Mouse (Mus musculus): ENCODE data around the gene Ctnnd1. TPM values are rescaled to one million over a fixed set of nuclear protein-coding genes. Genes with fewer than 3 reads are reported as not detected.

Ctnnd1 gene
- polyA plus RNA-seq, 1 experiment from 2014 or later: 38.0 TPM

- ATAC-seq: no peak
- no peak overlapping the region for H3K4me3 ChIP-seq (replicated peaks)
- H3K4me2 ChIP-seq (replicated peaks): no peak overlapping the region
- H3K27me3 ChIP-seq: no peaks in the 10 kb centered on the region
- H3K4me1 ChIP-seq (replicated peaks): no peaks in the 10 kb centered on the region
- H3K27ac ChIP-seq: no peak overlapping the region
- peaks cover 13% of the 10 kb centered on the region; the same call in 1 of the 2 replicates for H3K36me3 ChIP-seq
- WGBS: 90% methylated on average over 5 of the region's 5 CpGs
- H3K9me3 ChIP-seq: no peaks in the 10 kb centered on the region
- no peak overlapping the region for H3K9ac ChIP-seq (replicated peaks)
Observed at GRCm38 (mm10) chr2:84582286-84582685, 68.3 kb downstream of the Ctnnd1 start.

DNA sequence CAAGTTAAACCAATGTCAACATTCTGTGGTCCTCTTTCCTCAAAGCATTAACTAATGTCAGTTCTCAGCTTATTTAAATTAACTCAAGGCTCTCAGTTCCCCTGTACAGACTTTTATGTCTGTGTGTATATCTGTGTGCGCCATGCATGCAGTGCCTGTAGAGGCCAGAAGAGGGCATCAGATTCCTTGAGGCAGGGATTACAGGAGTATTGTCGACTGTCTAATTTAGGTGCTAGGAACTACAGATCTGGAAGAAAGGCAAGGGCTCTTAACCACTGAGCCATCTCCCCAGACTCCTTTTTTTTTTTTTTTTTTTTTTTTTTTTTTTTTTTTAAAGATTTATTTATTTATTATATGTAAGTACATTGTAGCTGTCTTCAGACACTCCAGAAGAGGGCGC lies 69.4 kb downstream of the Ctnnd1 start:
- Histone ChIP-seq H3K36me3 (peaks cover 13% of the 10 kb centered on the region; the same call in 1 of the 2 replicates), H3K27ac (no peak overlapping the region), H3K9me3 (no peaks in the 10 kb centered on the region), H3K27me3 (no peaks in the 10 kb centered on the region), H3K4me3 (replicated peaks) (no peak overlapping the region), H3K4me1 (replicated peaks) (no peaks in the 10 kb centered on the region), H3K4me2 (replicated peaks) (no peak overlapping the region), H3K9ac (replicated peaks) (no peak overlapping the region)
- 97% methylated on average over 2 of the region's 3 CpGs for WGBS
- no peak for ATAC-seq

DNA sequence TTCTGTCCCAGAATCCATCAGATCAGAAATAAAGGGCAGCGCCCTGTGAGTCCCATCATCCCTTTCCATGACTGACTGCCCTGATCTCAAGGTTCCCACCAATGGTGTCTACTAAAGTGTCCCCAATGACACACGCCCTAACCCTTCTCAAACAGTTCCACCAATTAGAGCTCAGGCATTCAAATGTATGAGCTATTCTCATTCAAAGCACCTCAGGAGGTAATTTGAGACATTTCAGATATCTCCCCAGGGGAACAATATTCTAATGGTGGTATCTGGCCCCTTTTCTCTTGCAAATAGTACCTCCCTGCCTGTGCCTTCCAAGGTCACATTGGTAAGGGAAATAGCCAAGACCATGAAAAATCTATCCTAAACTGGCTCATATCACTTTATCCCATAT lies 71.3 kb downstream of the Ctnnd1 start:
- Histone ChIP-seq H3K9me3 (no peaks in the 10 kb centered on the region), H3K9ac (replicated peaks) (no peak overlapping the region), H3K36me3 (peaks cover 10% of the 10 kb centered on the region; the same call in 1 of the 2 replicates), H3K4me2 (replicated peaks) (no peak overlapping the region), H3K4me3 (replicated peaks) (no peak overlapping the region), H3K27ac (no peak overlapping the region), H3K27me3 (no peaks in the 10 kb centered on the region), H3K4me1 (replicated peaks) (no peaks in the 10 kb centered on the region)
- ATAC-seq: no peak
- 93% methylated on average over 2 of the region's 2 CpGs for whole genome bisulfite sequencing

DNA sequence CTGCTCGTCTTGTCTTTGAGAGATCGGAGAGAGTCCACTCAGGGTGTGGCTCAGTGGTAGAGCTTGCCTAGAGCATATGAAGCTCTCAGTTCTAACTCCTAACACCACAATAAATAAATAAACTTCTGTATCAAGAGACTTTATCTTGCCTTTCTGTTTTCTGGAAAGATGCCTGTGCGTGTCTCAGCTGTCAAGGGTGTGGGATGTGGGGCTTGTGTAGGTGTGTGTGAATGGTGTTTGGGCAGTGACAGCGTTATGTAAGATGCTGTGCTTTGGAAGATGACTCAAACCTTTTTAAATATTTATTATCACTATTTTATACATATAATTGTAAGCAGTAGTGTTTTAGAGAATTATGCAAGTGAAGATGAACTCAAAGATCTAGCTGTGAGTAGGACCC lies 76.4 kb downstream of the Ctnnd1 start:
- no peak for ATAC-seq
- Histone ChIP-seq H3K9me3 (no peaks in the 10 kb centered on the region), H3K27ac (no peak overlapping the region), H3K9ac (replicated peaks) (no peak overlapping the region), H3K4me2 (replicated peaks) (no peak overlapping the region), H3K36me3 (peaks cover 7% of the 10 kb centered on the region; the same call in 1 of the 2 replicates), H3K4me1 (replicated peaks) (no peaks in the 10 kb centered on the region), H3K4me3 (replicated peaks) (no peak overlapping the region), H3K27me3 (no peaks in the 10 kb centered on the region)
- 94% methylated on average over 4 of the region's 4 CpGs for WGBS

DNA sequence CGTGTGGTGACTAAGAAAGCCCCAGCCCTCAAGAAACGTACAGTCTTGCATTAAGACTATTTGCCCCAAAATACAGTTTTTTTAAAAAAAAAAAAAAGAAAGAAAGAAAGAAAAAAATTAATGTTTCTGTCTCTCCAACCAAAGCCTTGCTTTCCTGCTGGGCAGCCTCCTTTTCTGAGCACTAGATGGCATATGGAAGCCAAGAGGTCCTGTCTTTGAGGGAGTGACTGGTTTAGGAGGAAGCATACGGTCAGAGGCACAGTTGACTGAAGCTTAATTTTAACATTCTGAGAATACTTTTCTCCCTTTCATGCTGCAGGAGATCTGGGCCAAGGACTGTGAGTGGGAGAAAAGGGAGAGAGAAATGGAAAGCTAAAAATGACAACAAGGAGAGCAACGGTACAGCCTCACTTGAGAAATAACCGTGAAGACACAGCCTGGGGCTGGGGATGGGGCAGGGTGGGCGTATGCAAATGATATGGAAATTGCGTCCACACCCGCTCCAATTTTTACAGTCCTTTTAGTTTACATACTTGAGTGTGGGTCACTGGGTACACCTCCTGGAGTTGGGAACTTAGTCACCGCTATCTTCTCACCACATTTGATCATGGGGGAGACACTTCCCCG lies 93.6 kb downstream of the Ctnnd1 start:
- Histone ChIP-seq H3K4me3 (replicated peaks) (no peak overlapping the region), H3K27me3 (no peaks in the 10 kb centered on the region), H3K9ac (replicated peaks) (no peak overlapping the region), H3K4me1 (replicated peaks) (0 out of 2 replicates have a peak, but pooled peaks cover 4% of the 10 kb centered on the region), H3K36me3 (no peaks in the 10 kb centered on the region), H3K9me3 (no peaks in the 10 kb centered on the region), H3K4me2 (replicated peaks) (peak overlapping the region; percentile 33), H3K27ac (no peak overlapping the region)
- 63% methylated on average over 10 of the region's 10 CpGs for WGBS
- no peak for ATAC-seq

- 80% methylated on average over 10 of the region's 10 CpGs for WGBS
- Histone ChIP-seq H3K4me2 (replicated peaks) (no peak overlapping the region), H3K9me3 (no peaks in the 10 kb centered on the region), H3K4me3 (replicated peaks) (no peak overlapping the region), H3K4me1 (replicated peaks) (no peaks in the 10 kb centered on the region), H3K27ac (no peak overlapping the region), H3K36me3 (no peaks in the 10 kb centered on the region), H3K9ac (replicated peaks) (no peak overlapping the region), H3K27me3 (no peaks in the 10 kb centered on the region)
- ATAC-seq: no peak
Observed at GRCm38 (mm10) chr2:84551390-84552100, 99.0 kb downstream of the Ctnnd1 start.

Other genes with a start within 250 kb of the Ctnnd1 start
- gene Calcrl, start 225.4 kb downstream of the Ctnnd1 start, polyA plus RNA-seq (2015; fragmentation: Nextera tagmentation; extraction: Ambion mirVana): 7.0 and 8.5 TPM in 2 replicates
- gene Tfpi, start 174.0 kb downstream of the Ctnnd1 start, polyA plus RNA-seq (2015; fragmentation: Nextera tagmentation; extraction: Ambion mirVana): 13.6 and 15.0 TPM in 2 replicates
- gene Btbd18, start 8.3 kb upstream of the Ctnnd1 start, polyA plus RNA-seq (2015; fragmentation: Nextera tagmentation; extraction: Ambion mirVana): 0.35 and 0.42 TPM in 2 replicates
- 272 and 278 TPM in 2 replicates for gene Selenoh, start 20.0 kb upstream of the Ctnnd1 start, polyA plus RNA-seq (2015; fragmentation: Nextera tagmentation; extraction: Ambion mirVana)
- gene Gm28635, start 27.3 kb upstream of the Ctnnd1 start, polyA plus RNA-seq (2015; fragmentation: Nextera tagmentation; extraction: Ambion mirVana): not detected in 2 replicates
- gene Med19, start 27.6 kb upstream of the Ctnnd1 start, polyA plus RNA-seq (2015; fragmentation: Nextera tagmentation; extraction: Ambion mirVana): 49.3 and 53.3 TPM in 2 replicates
- 226 and 249 TPM in 2 replicates for gene Tmx2, start 28.4 kb upstream of the Ctnnd1 start, polyA plus RNA-seq (2015; fragmentation: Nextera tagmentation; extraction: Ambion mirVana)
- 18.3 and 18.9 TPM in 2 replicates for gene Zdhhc5, start 64.4 kb upstream of the Ctnnd1 start, polyA plus RNA-seq (2015; fragmentation: Nextera tagmentation; extraction: Ambion mirVana)
- gene Clp1, start 76.6 kb upstream of the Ctnnd1 start, polyA plus RNA-seq (2015; fragmentation: Nextera tagmentation; extraction: Ambion mirVana): 32.8 and 34.5 TPM in 2 replicates
- gene Ypel4, start 83.3 kb upstream of the Ctnnd1 start, polyA plus RNA-seq (2015; fragmentation: Nextera tagmentation; extraction: Ambion mirVana): 30.7 and 32.0 TPM in 2 replicates
- gene Gm19426, start 92.9 kb upstream of the Ctnnd1 start, polyA plus RNA-seq (2015; fragmentation: Nextera tagmentation; extraction: Ambion mirVana): 7.9 and 8.1 TPM in 2 replicates
- 32.6 and 33.1 TPM in 2 replicates for gene Serping1, start 124.7 kb upstream of the Ctnnd1 start, polyA plus RNA-seq (2015; fragmentation: Nextera tagmentation; extraction: Ambion mirVana)
- 15.6 and 16.6 TPM in 2 replicates for gene Ube2l6, start 148.1 kb upstream of the Ctnnd1 start, polyA plus RNA-seq (2015; fragmentation: Nextera tagmentation; extraction: Ambion mirVana)
- not detected in 2 replicates for gene Smtnl1, start 171.9 kb upstream of the Ctnnd1 start, polyA plus RNA-seq (2015; fragmentation: Nextera tagmentation; extraction: Ambion mirVana)
- gene Timm10, start 176.2 kb upstream of the Ctnnd1 start, polyA plus RNA-seq (2015; fragmentation: Nextera tagmentation; extraction: Ambion mirVana): 53.6 and 54.5 TPM in 2 replicates
- gene Slc43a1, start 188.1 kb upstream of the Ctnnd1 start, polyA plus RNA-seq (2015; fragmentation: Nextera tagmentation; extraction: Ambion mirVana): 2.6 and 3.3 TPM in 2 replicates
- 2.2 and 3.6 TPM in 2 replicates for gene Rtn4rl2, start 235.9 kb upstream of the Ctnnd1 start, polyA plus RNA-seq (2015; fragmentation: Nextera tagmentation; extraction: Ambion mirVana)